Mouse (Mus musculus) spleen, adult 18-20 months (tissue): Measurements from ENCODE around the gene Dppa1.
"Not testable (repeated sequence)": the region's sequence is repeated elsewhere in the genome, so short reads cannot be mapped to it uniquely, and the experiment has no call there.

Source experiments
- DNase-seq, 2 experiments: peaks; one replicate each; pipeline ENCODE4 v3.0.0; 2022; ENCODE audit warnings: mixed read lengths in 2 of 2

The Dppa1 gene

GRCm38 (mm10) chr11:46629211-46629795, at the start of gene Dppa1:
Dppa1 (minus strand) TSS chr11:46629261.
- DNase-seq = no peak

GRCm38 (mm10) chr11:46667938-46668337, 38.9 kb upstream of the Dppa1 start:
- no peak for DNase-seq

- DNase-seq = no peak
Measured at GRCm38 (mm10) chr11:46667105-46667504, 38.0 kb upstream of the Dppa1 start.

- DNase-seq = peak in 1 of 2 experiments; percentile 13
Measured at GRCm38 (mm10) chr11:46665599-46666522, 36.8 kb upstream of the Dppa1 start.

GRCm38 (mm10) chr11:46663215-46663614, 34.2 kb upstream of the Dppa1 start:
- DNase-seq = no peak

GRCm38 (mm10) chr11:46652476-46652875, 23.4 kb upstream of the Dppa1 start:
- DNase-seq = no peak

GRCm38 (mm10) chr11:46649655-46650054, 20.6 kb upstream of the Dppa1 start:
- DNase-seq = not testable (repeated sequence)

- no peak for DNase-seq
Measured at GRCm38 (mm10) chr11:46644824-46645223, 15.8 kb upstream of the Dppa1 start.

GRCm38 (mm10) chr11:46636568-46636967, 7.5 kb upstream of the Dppa1 start:
- no peak for DNase-seq

- DNase-seq = not testable (repeated sequence)
Measured at GRCm38 (mm10) chr11:46635516-46635915, 6.5 kb upstream of the Dppa1 start.

GRCm38 (mm10) chr11:46631635-46632034, 2.6 kb upstream of the Dppa1 start:
- peak in 1 of 2 experiments; percentile 38 for DNase-seq

- no peak for DNase-seq
Measured at GRCm38 (mm10) chr11:46620414-46621168, 8.5 kb downstream of the Dppa1 start.

- DNase-seq = no peak
Measured at GRCm38 (mm10) chr11:46619929-46620328, 9.1 kb downstream of the Dppa1 start.

GRCm38 (mm10) chr11:46592416-46592815, 36.6 kb downstream of the Dppa1 start:
- no peak for DNase-seq

- DNase-seq = no peak
Measured at GRCm38 (mm10) chr11:46582741-46583140, 46.3 kb downstream of the Dppa1 start.

- no peak for DNase-seq
Measured at GRCm38 (mm10) chr11:46580428-46580827, 48.6 kb downstream of the Dppa1 start.

- DNase-seq = no peak
Measured at GRCm38 (mm10) chr11:46578771-46579281, 50.2 kb downstream of the Dppa1 start.

- no peak for DNase-seq
Measured at GRCm38 (mm10) chr11:46571327-46571726, 57.7 kb downstream of the Dppa1 start, which contains the start of gene BC053393. BC053393 (plus strand) TSS chr11:46571536.

- DNase-seq = no peak
Measured at GRCm38 (mm10) chr11:46569107-46569506, 60.0 kb downstream of the Dppa1 start.

GRCm38 (mm10) chr11:46565967-46566366, 63.1 kb downstream of the Dppa1 start:
- no peak for DNase-seq

- no peak for DNase-seq
Measured at GRCm38 (mm10) chr11:46564671-46565070, 64.4 kb downstream of the Dppa1 start.

- no peak for DNase-seq
Measured at GRCm38 (mm10) chr11:46561096-46561495, 68.0 kb downstream of the Dppa1 start.
